Mouse (Mus musculus) small intestine, adult 2 months (tissue): ENCODE measurements around the gene Cand2.

ENCODE experiments used
- CTCF ChIP-seq: fragments of 200-500 bp; IDR thresholded peaks from 2 replicates; pipeline ENCODE4 v1.5.1; 2012; ENCODE audit warnings: low read depth, mild to moderate bottlenecking, control low read depth, inconsistent platforms, low read length, moderate library complexity, mixed read lengths; ENCODE audit not compliant: insufficient replicate concordance, insufficient read length; ENCODE audit errors: extremely low read depth
- POLR2A ChIP-seq: fragments of 200-500 bp; IDR thresholded peaks from 2 replicates; pipeline ENCODE4 v1.6.1; 2012; ENCODE audit warnings: low read depth, mild to moderate bottlenecking, control low read depth, inconsistent platforms, low read length, moderate library complexity

- TF ChIP-seq CTCF (no peak), POLR2A (no peak)
Measured at GRCm38 (mm10) chr6:115761995-115762756, 12.2 kb upstream of the Cand2 start, which contains the start of gene Tmem40.
